ENCODE assay signal across 13 mouse cellular contexts in genomic region chr8:91402980-91403975, GRCm38 (mm10).
DNase-seq lines count a peak whose midpoint lies in the region; ATAC-seq and TF ChIP-seq lines count a peak whose summit lies in the region.
"Had no signal": no experiment of that assay in that cellular context is flagged by ENCODE, and none has a peak within 500 bp of the region (broad histone marks: within the 10 kb centered on the region; RNA-seq: fewer than 3 reads in every experiment).

No protein-coding gene starts in this region.

- peak; percentile 36; the same call in 1 of the 2 replicates for ATAC-seq in heart, postnatal 0 days (ENCODE audit: insufficient read depth, low read depth)
- 0 out of 2 replicates have a peak, but pooled peaks have one; percentile 14 for ATAC-seq in liver, embryonic 13.5 days (ENCODE audit: low read depth)
- no peak for ATAC-seq in erythroblast, adult 5-6 weeks (replicated peaks; ENCODE audit: low FRiP score, poor library complexity, severe bottlenecking)
- ATAC-seq in midbrain, postnatal 0 days (ENCODE audit: low FRiP score), result no peak

- no peak overlapping the region for H3K4me3 ChIP-seq in heart, postnatal 0 days (ENCODE audit: low read depth, low read length)
- H3K4me3 ChIP-seq in liver, embryonic 13.5 days (replicated peaks), result no peak overlapping the region
- H3K4me3 ChIP-seq in midbrain, postnatal 0 days (ENCODE audit: low read depth, low read length), result no peak overlapping the region
- H3K4me3 ChIP-seq: limb, embryonic 12.5 days; neural tube, embryonic 15.5 days had no signal

- intact Hi-C loops in gastrocnemius, postnatal 36 days (cut with DNase I), result no loop called here

- H3K36me3 ChIP-seq in heart, postnatal 0 days (replicated peaks; ENCODE audit: control insufficient read depth, insufficient read depth, low read length), result peaks cover 9% of the 10 kb centered on the region; the same call in 1 of the 2 replicates
- no peaks in the 10 kb centered on the region for H3K36me3 ChIP-seq in liver, embryonic 13.5 days
- no peaks in the 10 kb centered on the region for H3K36me3 ChIP-seq in midbrain, postnatal 0 days (ENCODE audit: insufficient read depth, low read length)
- H3K36me3 ChIP-seq: neural tube, embryonic 15.5 days had no signal

- H3K9me3 ChIP-seq in heart, postnatal 0 days (replicated peaks; ENCODE audit: control insufficient read depth, low read length), result no peaks in the 10 kb centered on the region
- no peaks in the 10 kb centered on the region for H3K9me3 ChIP-seq in liver, embryonic 13.5 days (replicated peaks)
- H3K9me3 ChIP-seq in midbrain, postnatal 0 days (ENCODE audit: low read length), result no peaks in the 10 kb centered on the region
- H3K9me3 ChIP-seq: limb, embryonic 12.5 days; neural tube, embryonic 15.5 days had no signal

- H3K27me3 ChIP-seq in heart, postnatal 0 days (ENCODE audit: control insufficient read depth, insufficient read depth, low read length), result no peaks in the 10 kb centered on the region
- H3K27me3 ChIP-seq in liver, embryonic 13.5 days, result no peaks in the 10 kb centered on the region
- no peaks in the 10 kb centered on the region for H3K27me3 ChIP-seq in midbrain, postnatal 0 days (ENCODE audit: insufficient read depth, low read length)
- H3K27me3 ChIP-seq: limb, embryonic 12.5 days; neural tube, embryonic 15.5 days had no signal

- no peak for TF ChIP-seq CTCF in heart, postnatal 0 days (IDR thresholded peaks at IDR 0.05; ENCODE audit: low read depth)
- TF ChIP-seq CTCF in midbrain, postnatal 0 days (IDR thresholded peaks at IDR 0.05), result no peak

- no peaks in the 10 kb centered on the region for H3K4me1 ChIP-seq in heart, postnatal 0 days (ENCODE audit: control insufficient read depth, insufficient read depth)
- peaks cover 24% of the 10 kb centered on the region for H3K4me1 ChIP-seq in liver, embryonic 13.5 days (replicated peaks)
- no peaks in the 10 kb centered on the region for H3K4me1 ChIP-seq in midbrain, postnatal 0 days (ENCODE audit: insufficient read depth, low read length)

- H3K9ac ChIP-seq in heart, postnatal 0 days (replicated peaks; ENCODE audit: low read depth, low read length), result no peak overlapping the region
- no peak overlapping the region for H3K9ac ChIP-seq in liver, embryonic 13.5 days
- H3K9ac ChIP-seq in midbrain, postnatal 0 days (replicated peaks; ENCODE audit: low read length, poor library complexity, severe bottlenecking), result no peak overlapping the region
- H3K9ac ChIP-seq: limb, embryonic 12.5 days; neural tube, embryonic 15.5 days had no signal

- H3K4me2 ChIP-seq in heart, postnatal 0 days (ENCODE audit: low read depth, low read length), result no peak overlapping the region
- H3K4me2 ChIP-seq in liver, embryonic 13.5 days, result no peak overlapping the region
- no peak overlapping the region for H3K4me2 ChIP-seq in midbrain, postnatal 0 days (ENCODE audit: low read depth, low read length, poor library complexity, severe bottlenecking)
- H3K4me2 ChIP-seq: limb, embryonic 12.5 days; neural tube, embryonic 15.5 days had no signal

- peak; percentile 37 for DNase-seq in gastrocnemius, postnatal 25 days
- DNase-seq in gastrocnemius, postnatal 36 days, result no peak
- DNase-seq in brain, adult 2 months (ENCODE audit: low read depth, low spot score), result peak; percentile 35
- no peak for DNase-seq in heart, postnatal 0 days (ENCODE audit: low spot score)
- DNase-seq in liver, embryonic 13.5 days, result no peak
- no peak for DNase-seq in embryo, embryonic 9.5 days (ENCODE audit: extremely low spot score)
- no peak for DNase-seq in midbrain, postnatal 0 days (ENCODE audit: low spot score)
- DNase-seq: adrenal gland, postnatal 10 days; layer of hippocampus, postnatal 36 days; right cerebral cortex, adult 18-20 months had no signal

- 65% methylated on average over 9 of the region's 9 CpGs for WGBS in heart, postnatal 0 days
- WGBS in liver, embryonic 13.5 days (ENCODE audit: insufficient replicate concordance), result 68% methylated on average over 9 of the region's 9 CpGs
- WGBS in midbrain, postnatal 0 days, result 90% methylated on average over 9 of the region's 9 CpGs

- no peak for TF ChIP-seq EP300 in heart, postnatal 0 days (IDR thresholded peaks at IDR 0.05; ENCODE audit: low read depth)

- H3K27ac ChIP-seq in heart, postnatal 0 days (ENCODE audit: low read depth), result no peak overlapping the region
- peak overlapping the region; percentile 69 for H3K27ac ChIP-seq in liver, embryonic 13.5 days
- H3K27ac ChIP-seq in midbrain, postnatal 0 days (ENCODE audit: low read depth, low read length), result no peak overlapping the region
- H3K27ac ChIP-seq: limb, embryonic 12.5 days; neural tube, embryonic 15.5 days had no signal

Comparison
In these comparisons a context has a peak if more than half of its experiments do, and no peak if none do; other contexts are left out.
1. DNase-seq: peak in gastrocnemius, postnatal 25 days (single experiment) and brain, adult 2 months (single experiment); none in gastrocnemius, postnatal 36 days (0 of 2), heart, postnatal 0 days (single experiment), liver, embryonic 13.5 days (single experiment), embryo, embryonic 9.5 days (single experiment) and midbrain, postnatal 0 days (single experiment).
2. ATAC-seq: peak in heart, postnatal 0 days (single experiment) and liver, embryonic 13.5 days (single experiment); none in erythroblast, adult 5-6 weeks (single experiment) and midbrain, postnatal 0 days (single experiment).